Mouse (Mus musculus) G1E (cell line): ENCODE results near the gene Mtm1. TPM values are rescaled to one million over a fixed set of nuclear protein-coding genes. Genes with fewer than 3 reads are reported as not detected.

ENCODE experiments used
- ATAC-seq: 2 replicates; pipeline ENCODE4 v1.8.0; 2016; ENCODE audit warnings: mild to moderate bottlenecking; ENCODE audit not compliant: insufficient number of reproducible peaks, poor library complexity, low FRiP score, severe bottlenecking; ENCODE audit errors: extremely low read depth
- DNase-seq: peaks from one replicate; pipeline ENCODE4 v3.0.0; 2012; ENCODE audit warnings: low spot score
- H3K27me3 ChIP-seq: 2 replicates; pipeline ENCODE4 v1.6.1; 2012; ENCODE audit warnings: mild to moderate bottlenecking, low read length, inconsistent platforms; ENCODE audit not compliant: insufficient read depth
- H3K36me3 ChIP-seq: replicated peaks from 2 replicates; pipeline ENCODE3; 2012; ENCODE audit warnings: mild to moderate bottlenecking, inconsistent platforms
- H3K4me1 ChIP-seq: 2 replicates; pipeline ENCODE4 v1.6.1; 2012; ENCODE audit warnings: low read depth, low read length, inconsistent platforms, mixed read lengths; ENCODE audit not compliant: insufficient read depth
- H3K4me3 ChIP-seq: 2 replicates; pipeline ENCODE4 v1.5.1; 2012; ENCODE audit warnings: low read depth, mild to moderate bottlenecking, inconsistent platforms, low read length, moderate library complexity, mixed read lengths
- H3K9me3 ChIP-seq: replicated peaks from 2 replicates; pipeline ENCODE4 v1.6.1; 2012; ENCODE audit warnings: inconsistent platforms
- CTCF ChIP-seq: IDR thresholded peaks from 2 replicates; pipeline ENCODE4 v1.5.1; 2012; ENCODE audit warnings: low read depth, low read length, inconsistent platforms, mixed read lengths
- GATA1 ChIP-seq: IDR thresholded peaks from 2 replicates; pipeline ENCODE4 v1.6.1; 2012; ENCODE audit warnings: borderline replicate concordance, low read length, inconsistent platforms, mixed read lengths
- GATA2 ChIP-seq: IDR thresholded peaks from 2 replicates; pipeline ENCODE4 v1.6.1; 2012; ENCODE audit warnings: low read depth, low read length, inconsistent platforms, borderline replicate concordance
- POLR2AphosphoS5 ChIP-seq: IDR thresholded peaks from 2 replicates; pipeline ENCODE4 v1.6.1; 2012; ENCODE audit warnings: low read depth, low read length, inconsistent platforms; ENCODE audit not compliant: insufficient replicate concordance
- TAL1 ChIP-seq: conservative IDR thresholded peaks from 2 replicates; pipeline ENCODE4 v1.6.1; 2012; ENCODE audit warnings: low read depth, low read length, inconsistent platforms, mixed read lengths
- polyA plus RNA-seq: library from polyadenylated mRNA; stranded (reverse); fragments of >175 nt; gene quantifications from 2 replicates; pipeline ENCODE4 v1.2.3, GENCODE M21; 2012
- total RNA-seq, 2 experiments: library from RNA; stranded (forward) in 1 of 2; stranded (reverse) in 1 of 2; fragments of 200-1000 nt in 1 of 2; fragments of >200 nt in 1 of 2; fragmentation: Nextera tagmentation in 1 of 2; gene quantifications; 2 replicates each; pipeline ENCODE4 v1.2.3; 2014 to 2017

The Mtm1 gene
- total and polyA plus RNA-seq, 3 experiments = 0.64 to 37.9 (median 18.5) TPM

DNA sequence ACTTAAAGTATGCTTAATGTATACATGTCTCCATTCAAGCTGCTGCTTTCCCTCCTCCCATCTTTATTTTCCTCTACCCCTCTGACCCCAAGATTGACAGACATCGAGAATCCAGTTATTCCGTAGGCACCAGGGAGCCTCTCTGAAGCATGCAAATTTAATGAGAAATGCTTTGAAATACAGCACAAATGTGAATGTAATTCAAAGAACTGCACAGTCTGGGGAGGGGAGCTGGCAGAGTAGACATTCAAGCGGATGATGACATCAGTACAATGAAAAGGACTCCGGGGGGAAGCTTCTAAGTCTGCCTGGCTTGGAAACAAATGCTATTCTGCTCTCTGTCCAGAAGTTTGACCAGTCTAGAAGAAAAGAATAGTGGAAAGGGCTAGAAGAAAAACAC lies 2.3 kb downstream of the Mtm1 start:
- DNase-seq (no peak), ATAC-seq (no peak)
- Histone ChIP-seq H3K36me3 (no peaks in the 10 kb centered on the region), H3K27me3 (no peaks in the 10 kb centered on the region), H3K9me3 (no peaks in the 10 kb centered on the region), H3K4me1 (peaks cover 12% of the 10 kb centered on the region), H3K4me3 (no peak overlapping the region)
- TF ChIP-seq GATA2 = no peak

- Histone ChIP-seq H3K4me1 (peaks cover 13% of the 10 kb centered on the region), H3K4me3 (peak overlapping the region; percentile 74), H3K27me3 (no peaks in the 10 kb centered on the region), H3K36me3 (no peaks in the 10 kb centered on the region), H3K9me3 (no peaks in the 10 kb centered on the region)
- TF ChIP-seq CTCF (no peak), POLR2AphosphoS5 (no peak), TAL1 (no peak), GATA1 (no peak), GATA2 (no peak)
- ATAC-seq (peak; percentile 90), DNase-seq (peak; percentile 78)
Observed at GRCm38 (mm10) chrX:71214441-71215112, 4.0 kb downstream of the Mtm1 start.

GRCm38 (mm10) chrX:71215113-71215708 lies 4.6 kb downstream of the Mtm1 start:
- Histone ChIP-seq H3K4me1 (peaks cover 13% of the 10 kb centered on the region), H3K36me3 (no peaks in the 10 kb centered on the region), H3K27me3 (no peaks in the 10 kb centered on the region), H3K9me3 (no peaks in the 10 kb centered on the region), H3K4me3 (peak overlapping the region; percentile 74)
- TF ChIP-seq GATA1 (no peak), GATA2 (no peak)
- DNase-seq (no peak), ATAC-seq (no peak)

GRCm38 (mm10) chrX:71216879-71217278 lies 6.3 kb downstream of the Mtm1 start:
- ATAC-seq = peak; percentile 54

GRCm38 (mm10) chrX:71218853-71219252 lies 8.3 kb downstream of the Mtm1 start:
- no peak for ATAC-seq
- no peak overlapping the region for H3K4me3 ChIP-seq
- H3K36me3 ChIP-seq = peaks cover 3% of the 10 kb centered on the region
- TF ChIP-seq GATA2 = no peak
- no peak for TF ChIP-seq TAL1
- TF ChIP-seq GATA1 = no peak
- no peak for TF ChIP-seq CTCF
- no peak for TF ChIP-seq POLR2AphosphoS5
- peaks cover 13% of the 10 kb centered on the region for H3K4me1 ChIP-seq
- no peaks in the 10 kb centered on the region for H3K27me3 ChIP-seq
- no peak for DNase-seq
- H3K9me3 ChIP-seq = no peaks in the 10 kb centered on the region

More at GRCm38 (mm10) chrX:71216879-71217278, 6.3 kb downstream of the Mtm1 start:
- peaks cover 13% of the 10 kb centered on the region for H3K4me1 ChIP-seq
- TF ChIP-seq TAL1 = peak; percentile 50
- TF ChIP-seq CTCF = no peak
- no peaks in the 10 kb centered on the region for H3K27me3 ChIP-seq
- H3K9me3 ChIP-seq = no peaks in the 10 kb centered on the region
- DNase-seq = no peak
- no peak overlapping the region; the same call in 1 of the 2 replicates for H3K4me3 ChIP-seq
- H3K36me3 ChIP-seq = peaks cover 3% of the 10 kb centered on the region

GRCm38 (mm10) chrX:71220896-71221295 lies 10.3 kb downstream of the Mtm1 start:
- no peaks in the 10 kb centered on the region for H3K9me3 ChIP-seq
- TF ChIP-seq CTCF (no peak), POLR2AphosphoS5 (no peak), GATA2 (no peak), TAL1 (no peak), GATA1 (no peak)
- no peak for ATAC-seq
- peaks cover 3% of the 10 kb centered on the region for H3K36me3 ChIP-seq
- no peaks in the 10 kb centered on the region for H3K27me3 ChIP-seq
- peaks cover 13% of the 10 kb centered on the region for H3K4me1 ChIP-seq
- DNase-seq = no peak
- no peak overlapping the region for H3K4me3 ChIP-seq
